Mouse (Mus musculus) layer of hippocampus, postnatal 25 days (tissue): ENCODE measurements around the gene Irx6. TPM values are rescaled to one million over a fixed set of nuclear protein-coding genes. Genes with fewer than 3 reads are reported as not detected.
A peak's percentile ranks its signal among the peaks of the same experiment; 100 is the strongest.

Experiments used
- DNase-seq, 2 experiments: peaks; one replicate each; pipeline ENCODE4 v3.0.0; 2022; ENCODE audit warnings: mixed read lengths in 2 of 2, low spot score in 1 of 2; ENCODE audit errors: extremely low spot score in 1 of 2
- total RNA-seq, 2 experiments: library from RNA; stranded (reverse); gene quantifications; 2 replicates each; pipeline ENCODE4 v1.2.3; 2021

Gene Irx6
- total RNA-seq, 2 experiments from 2014 or later, result 0.21 TPM; not detected in 1

- DNase-seq, result peak; percentile 37 to 53
Measured at GRCm38 (mm10) chr8:92721266-92721935, 47.3 kb downstream of the Irx6 start.

DNA sequence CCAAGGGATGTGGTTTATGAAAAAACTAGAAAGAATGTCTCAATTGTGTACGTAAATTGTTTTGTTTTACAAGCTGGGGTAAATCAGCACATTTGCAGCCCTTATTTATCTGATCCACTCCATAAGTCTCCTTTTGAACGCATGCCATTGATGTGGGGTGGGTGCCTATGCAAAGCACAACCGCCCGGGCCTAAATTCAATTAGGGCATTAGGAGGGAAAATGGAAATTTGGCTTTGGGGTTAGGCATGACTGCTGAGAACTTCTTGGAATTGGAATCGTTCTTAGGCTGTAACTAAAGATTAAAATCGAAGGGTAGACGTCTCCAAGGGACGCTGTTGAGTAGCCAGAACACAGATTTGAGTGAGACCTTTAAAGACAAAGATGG lies 47.8 kb downstream of the Irx6 start:
- DNase-seq, result no peak

DNA sequence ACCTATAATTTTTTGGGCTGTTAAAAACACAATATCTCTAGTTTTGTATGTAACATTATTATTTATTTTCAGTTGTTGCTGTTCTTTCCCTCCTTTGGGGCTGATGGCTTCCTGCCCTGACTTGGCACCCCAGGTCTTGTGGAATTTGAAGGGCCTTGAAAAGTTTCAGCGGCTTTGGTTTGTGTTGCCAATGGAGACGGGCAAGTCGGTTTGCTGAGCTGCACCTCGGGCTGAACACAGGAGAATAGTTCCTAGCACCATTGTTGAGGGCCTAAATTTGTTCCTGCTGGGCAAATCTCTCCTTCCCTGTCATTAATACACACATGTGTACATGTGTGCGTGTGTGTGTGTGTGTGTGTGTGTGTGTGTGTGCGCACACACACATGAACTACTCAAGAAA lies 49.2 kb downstream of the Irx6 start:
- DNase-seq, result no peak

DNA sequence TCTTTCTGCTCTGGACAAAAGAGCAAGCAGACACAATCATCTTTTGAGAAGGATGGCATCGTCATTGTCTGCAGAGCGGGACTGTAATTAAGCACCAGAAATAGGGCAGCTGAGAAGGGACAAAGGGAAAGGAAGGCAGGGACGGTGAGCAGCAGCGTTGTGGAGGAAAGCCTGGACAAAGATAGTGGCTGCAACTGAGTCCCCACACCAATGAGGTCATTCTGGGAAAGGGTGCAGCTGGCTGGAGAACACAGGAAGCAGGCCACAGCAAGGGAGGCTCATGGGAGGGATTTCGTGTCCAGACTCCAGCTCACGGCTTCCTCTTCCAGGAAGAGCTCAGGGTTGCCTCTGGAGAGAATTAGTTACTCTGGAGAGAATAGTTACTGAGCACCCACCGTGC lies 49.9 kb downstream of the Irx6 start:
- DNase-seq, result no peak

GRCm38 (mm10) chr8:92724359-92724758 lies 50.3 kb downstream of the Irx6 start:
- no peak for DNase-seq

Other genes with a start within 250 kb of the Irx6 start
- gene Mmp2, start 153.0 kb downstream of the Irx6 start, total RNA-seq, result 1 to 10 TPM; 3.9 to 4.4 TPM
- 10 to 100 TPM in 1 of 2 experiments, 1 to 10 TPM in 1; 9.7 to 12.3 TPM for gene Lpcat2, start 181.1 kb downstream of the Irx6 start, total RNA-seq
- gene Capns2, start 227.1 kb downstream of the Irx6 start, total RNA-seq, result 1 to 10 TPM in 1 of 2 experiments, under 1 TPM in 1; 0.54 to 1.1 TPM